Mouse (Mus musculus) hindbrain, postnatal 0 days (tissue): Measurements from ENCODE around the gene Tead3. TPM values are rescaled to one million over a fixed set of nuclear protein-coding genes. Genes with fewer than 3 reads are reported as not detected.

Experiments used
- ATAC-seq: fragments of 200-750 bp; cut with Nextera tagmentation; 2 replicates; pipeline ENCODE4 v1.8.0; 2017; ENCODE audit warnings: mild to moderate bottlenecking, moderate TSS enrichment, moderate library complexity
- DNase-seq: peaks from one replicate; pipeline ENCODE4 v3.0.0-alpha.2; 2015; ENCODE audit warnings: low spot score
- H3K27ac ChIP-seq: fragments of 300-500 bp; sonication (generic); 2 replicates; pipeline ENCODE4 v1.5.1; 2014; ENCODE audit warnings: mild to moderate bottlenecking
- H3K27me3 ChIP-seq: fragments of 300-500 bp; sonication (generic); 2 replicates; pipeline ENCODE4 v1.6.1; 2014; ENCODE audit warnings: low read length, mixed read lengths; ENCODE audit not compliant: insufficient read depth
- H3K36me3 ChIP-seq: fragments of 300-500 bp; sonication (generic); 2 replicates; pipeline ENCODE4 v1.6.1; 2014; ENCODE audit warnings: low read length, mixed read lengths; ENCODE audit not compliant: insufficient read depth
- H3K4me1 ChIP-seq: fragments of 300-500 bp; sonication (generic); 2 replicates; pipeline ENCODE4 v1.6.1; 2014; ENCODE audit warnings: antibody characterized with exemption, low read length, mixed read lengths; ENCODE audit not compliant: insufficient read depth
- H3K4me2 ChIP-seq: fragments of 300-500 bp; sonication (generic); 2 replicates; pipeline ENCODE4 v1.6.1; 2014; ENCODE audit warnings: low read depth, mild to moderate bottlenecking, low read length, moderate library complexity, mixed read lengths
- H3K4me3 ChIP-seq: fragments of 300-500 bp; sonication (generic); 2 replicates; pipeline ENCODE4 v1.5.1; 2014; ENCODE audit warnings: low read length
- H3K9ac ChIP-seq: fragments of 300-500 bp; sonication (generic); replicated peaks from 2 replicates; pipeline ENCODE4 v1.6.1; 2014; ENCODE audit warnings: mild to moderate bottlenecking, low read length, moderate library complexity, mixed read lengths
- H3K9me3 ChIP-seq: fragments of 300-500 bp; sonication (generic); 2 replicates; pipeline ENCODE4 v1.6.1; 2016; ENCODE audit warnings: low read length, mixed read lengths
- CTCF ChIP-seq: IDR thresholded peaks from 2 replicates; pipeline ENCODE4 v1.5.1; 2016; ENCODE audit warnings: antibody characterized with exemption, control low read depth, low read depth
- WGBS: fragments of 180-500 bp; shearing (Covaris S2); extraction: QIAGEN DNeasy Blood & Tissue Kit; methylation state at CpG from one replicate; pipeline ENCODE4 v1.1.7; 2014; 5-methylcytosine and 5-hydroxymethylcytosine counted together
- polyA plus RNA-seq: library from polyadenylated mRNA; unstranded; fragments of >200 nt; fragmentation: Nextera tagmentation; extraction: Ambion mirVana; gene quantifications from 2 replicates; pipeline ENCODE4 v1.2.1, GENCODE M21; 2015
- total RNA-seq: library from RNA; depleted of rRNA; stranded (reverse); fragments of >200 nt; gene quantifications from 2 replicates; pipeline ENCODE4 v1.2.3, GENCODE M21; 2014; rRNA removed

Tead3 gene
- total and polyA plus RNA-seq, 2 experiments from 2014 or later: 1.7 to 9.4 TPM

DNA sequence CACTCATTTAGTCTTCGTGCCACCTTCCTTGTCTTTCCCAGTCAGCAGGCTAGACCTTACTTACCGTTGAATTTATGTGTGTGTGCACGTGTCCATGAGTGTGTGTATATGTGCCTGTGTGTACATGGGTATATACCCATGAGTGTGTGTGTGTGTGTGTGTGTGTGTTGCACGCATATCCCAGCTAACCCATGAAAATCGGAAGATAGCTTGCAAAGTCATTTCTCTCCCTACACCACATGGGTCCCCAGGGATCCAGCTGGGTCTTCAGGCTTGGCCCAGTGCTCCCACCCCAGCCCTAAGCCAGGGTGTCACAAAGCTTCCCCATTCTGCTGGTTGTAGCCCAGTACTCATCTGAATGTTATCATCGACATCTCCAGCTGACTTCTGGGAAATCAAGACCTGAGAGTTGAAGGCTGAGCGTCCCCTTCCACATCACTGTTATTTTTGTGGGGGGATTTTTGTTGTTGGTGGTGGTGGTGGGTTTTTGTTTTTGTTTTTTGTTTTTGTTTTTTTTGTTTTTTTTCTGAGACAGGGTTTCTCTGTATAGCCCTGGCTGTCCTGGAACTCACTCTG, 68.7 kb downstream of the Tead3 start:
- H3K27ac ChIP-seq: no peak overlapping the region
- no peak overlapping the region for H3K4me2 ChIP-seq
- H3K4me1 ChIP-seq: peaks cover 23% of the 10 kb centered on the region
- no peaks in the 10 kb centered on the region for H3K27me3 ChIP-seq
- no peaks in the 10 kb centered on the region for H3K36me3 ChIP-seq
- no peak overlapping the region for H3K4me3 ChIP-seq
- H3K9me3 ChIP-seq: no peaks in the 10 kb centered on the region
- 90% methylated on average over 7 of the region's 7 CpGs for WGBS
- H3K9ac ChIP-seq: no peak overlapping the region
- ATAC-seq (no peak), DNase-seq (no peak)
- no peak for TF ChIP-seq CTCF

Other genes starting within 250 kb of the Tead3 start
- gene Scube3, start 208.7 kb downstream of the Tead3 start, total RNA-seq: 10.7 and 10.9 TPM in 2 replicates
- gene Scube3, start 208.7 kb downstream of the Tead3 start, polyA plus RNA-seq: 2.1 TPM in 2 replicates
- gene Zfp523, start 173.7 kb downstream of the Tead3 start, total RNA-seq: 76.0 and 78.3 TPM in 2 replicates
- 37.7 and 39.3 TPM in 2 replicates for gene Zfp523, start 173.7 kb downstream of the Tead3 start, polyA plus RNA-seq
- 5.4 and 13.0 TPM in 2 replicates for gene Def6, start 143.0 kb downstream of the Tead3 start, total RNA-seq
- gene Def6, start 143.0 kb downstream of the Tead3 start, polyA plus RNA-seq: 7.8 and 9.9 TPM in 2 replicates
- 16.4 and 16.6 TPM in 2 replicates for gene Ppard, start 118.1 kb downstream of the Tead3 start, total RNA-seq
- 1.4 and 1.7 TPM in 2 replicates for gene Ppard, start 118.1 kb downstream of the Tead3 start, polyA plus RNA-seq
- 38.7 and 46.5 TPM in 2 replicates for gene Fance, start 37.3 kb downstream of the Tead3 start, total RNA-seq
- 23.6 and 27.2 TPM in 2 replicates for gene Fance, start 37.3 kb downstream of the Tead3 start, polyA plus RNA-seq
- 699 and 1,071 TPM in 2 replicates for gene Rpl10a, start 22.3 kb downstream of the Tead3 start, total RNA-seq
- 337 and 355 TPM in 2 replicates for gene Rpl10a, start 22.3 kb downstream of the Tead3 start, polyA plus RNA-seq
- gene Tulp1, start 14.4 kb upstream of the Tead3 start, total RNA-seq: 1.4 TPM in 1 of 2 replicates, not detected in the other
- 1.8 and 2.0 TPM in 2 replicates for gene Tulp1, start 14.4 kb upstream of the Tead3 start, polyA plus RNA-seq
- 27.5 and 31.3 TPM in 2 replicates for gene Fkbp5, start 166.7 kb upstream of the Tead3 start, total RNA-seq
- gene Fkbp5, start 166.7 kb upstream of the Tead3 start, polyA plus RNA-seq: 18.5 and 20.0 TPM in 2 replicates
- gene Armc12, start 180.0 kb upstream of the Tead3 start, total RNA-seq: not detected in 2 replicates
- not detected in 2 replicates for gene Armc12, start 180.0 kb upstream of the Tead3 start, polyA plus RNA-seq
- gene Clpsl2, start 198.6 kb upstream of the Tead3 start, total RNA-seq: not detected in 2 replicates
- not detected in 2 replicates for gene Clpsl2, start 198.6 kb upstream of the Tead3 start, polyA plus RNA-seq
- gene Clps, start 209.9 kb upstream of the Tead3 start, total RNA-seq: not detected in 2 replicates
- gene Clps, start 209.9 kb upstream of the Tead3 start, polyA plus RNA-seq: not detected in 2 replicates
- 26.6 and 42.3 TPM in 2 replicates for gene Lhfpl5, start 224.8 kb upstream of the Tead3 start, total RNA-seq
- 27.3 and 29.7 TPM in 2 replicates for gene Lhfpl5, start 224.8 kb upstream of the Tead3 start, polyA plus RNA-seq